Mouse (Mus musculus): ENCODE data around the gene Golga2.

- TF ChIP-seq POLR2A (IDR thresholded peaks at IDR 0.05; ENCODE audit: extremely low read depth, insufficient read depth, low read length) (no peak), CTCF (IDR thresholded peaks at IDR 0.05; ENCODE audit: extremely low read depth, insufficient read depth, low read length) (no peak)
Measured at GRCm38 (mm10) chr2:32287334-32287840, at the start of gene Golga2.

All from cortical plate, adult 2 months (tissue).